Mouse (Mus musculus): ENCODE measurements around the gene Ift43. TPM values are rescaled to one million over a fixed set of nuclear protein-coding genes. Genes with fewer than 3 reads are reported as not detected.

The Ift43 gene
- polyA plus RNA-seq, 1 experiment from 2014 or later, result 6.6 TPM

DNA sequence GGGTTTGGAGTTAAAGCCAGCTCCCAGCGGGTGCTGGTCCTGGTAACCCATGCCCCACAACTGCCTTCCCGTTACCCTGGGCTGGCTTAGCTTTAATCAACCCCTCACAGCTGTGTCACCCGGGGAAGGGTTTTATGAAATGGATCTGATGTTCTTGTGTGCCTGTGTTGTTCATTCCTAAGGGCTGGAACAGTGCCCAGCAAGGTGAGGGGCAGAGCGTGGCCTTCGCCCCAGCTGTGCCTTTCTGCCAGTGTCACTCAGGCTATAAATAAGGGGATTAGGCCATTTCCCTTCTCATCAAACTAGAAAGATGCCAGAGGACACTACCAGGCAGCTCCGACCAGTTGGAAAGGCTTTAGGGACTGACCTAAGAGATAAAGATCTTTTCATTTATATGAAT lies 32.5 kb upstream of the Ift43 start:
- no peak for ATAC-seq (ENCODE audit: low read depth)
- H3K4me3 ChIP-seq (ENCODE audit: low read depth, low read length), result no peak overlapping the region
- whole genome bisulfite sequencing (ENCODE audit: insufficient replicate concordance), result 73% methylated on average over 6 of the region's 6 CpGs
- 0 out of 2 replicates have a peak, but pooled peaks cover 2% of the 10 kb centered on the region for H3K4me1 ChIP-seq (ENCODE audit: control insufficient read depth, low read depth, low read length)
- H3K27me3 ChIP-seq (ENCODE audit: control insufficient read depth, insufficient read depth, low read depth, low read length), result no peaks in the 10 kb centered on the region
- H3K36me3 ChIP-seq (ENCODE audit: control insufficient read depth, insufficient read depth), result no peaks in the 10 kb centered on the region
- no peak overlapping the region for H3K27ac ChIP-seq (ENCODE audit: low read length)
- H3K9ac ChIP-seq (ENCODE audit: low read depth, low read length), result no peak overlapping the region
- no peaks in the 10 kb centered on the region for H3K9me3 ChIP-seq (replicated peaks; ENCODE audit: control insufficient read depth, low read length)
- no peak overlapping the region for H3K4me2 ChIP-seq (ENCODE audit: low read depth, low read length)

DNA sequence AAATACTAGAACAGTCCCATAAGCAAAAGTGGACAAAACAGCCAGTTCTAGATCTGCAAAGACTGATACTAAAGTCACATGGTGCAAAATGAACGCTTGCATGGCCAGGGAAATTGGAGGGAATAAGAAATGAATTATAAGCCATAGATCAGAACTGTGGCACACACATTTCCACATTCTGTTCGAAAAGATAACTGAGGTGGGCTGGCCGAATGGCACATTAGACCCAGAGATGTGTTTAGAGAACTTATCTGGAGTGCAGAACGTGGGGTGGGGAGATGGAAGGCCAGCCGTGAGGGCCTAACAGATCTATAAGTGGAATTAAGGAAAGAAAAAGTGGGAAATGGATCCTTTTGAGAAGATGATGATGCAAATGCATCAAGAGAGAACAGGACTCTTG lies 30.9 kb upstream of the Ift43 start:
- Histone ChIP-seq H3K4me2 (ENCODE audit: low read depth, low read length) (no peak overlapping the region), H3K4me1 (ENCODE audit: control insufficient read depth, low read depth, low read length) (0 out of 2 replicates have a peak, but pooled peaks cover 2% of the 10 kb centered on the region), H3K9me3 (replicated peaks; ENCODE audit: control insufficient read depth, low read length) (no peaks in the 10 kb centered on the region), H3K4me3 (ENCODE audit: low read depth, low read length) (no peak overlapping the region), H3K27me3 (ENCODE audit: control insufficient read depth, insufficient read depth, low read depth, low read length) (no peaks in the 10 kb centered on the region), H3K9ac (ENCODE audit: low read depth, low read length) (no peak overlapping the region), H3K36me3 (ENCODE audit: control insufficient read depth, insufficient read depth) (no peaks in the 10 kb centered on the region), H3K27ac (ENCODE audit: low read length) (no peak overlapping the region)
- no peak for ATAC-seq (ENCODE audit: low read depth)
- WGBS (ENCODE audit: insufficient replicate concordance), result 41% methylated on average over 5 of the region's 5 CpGs

DNA sequence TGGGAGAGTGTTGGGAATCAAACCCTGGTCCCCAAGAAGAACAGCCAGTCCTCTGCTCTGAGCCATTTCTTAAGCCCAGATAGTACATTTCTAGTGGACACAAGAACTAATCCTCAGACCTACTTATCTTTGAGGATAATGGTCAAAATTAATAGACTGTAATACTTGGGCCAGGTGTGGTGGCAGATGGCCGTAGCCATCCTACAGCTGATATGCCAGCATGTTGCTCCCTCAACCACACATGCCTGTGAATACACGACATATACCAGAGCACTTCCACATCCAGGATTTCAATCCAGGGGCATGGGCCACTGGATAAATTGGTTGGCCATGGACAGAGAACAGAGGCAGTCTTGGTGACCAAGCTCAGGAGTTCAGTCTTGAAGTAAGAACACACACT lies 27.0 kb upstream of the Ift43 start:
- Histone ChIP-seq H3K4me3 (ENCODE audit: low read depth, low read length) (no peak overlapping the region), H3K36me3 (ENCODE audit: control insufficient read depth, insufficient read depth) (no peaks in the 10 kb centered on the region), H3K27me3 (ENCODE audit: control insufficient read depth, insufficient read depth, low read depth, low read length) (no peaks in the 10 kb centered on the region), H3K4me2 (ENCODE audit: low read depth, low read length) (no peak overlapping the region), H3K9me3 (replicated peaks; ENCODE audit: control insufficient read depth, low read length) (no peaks in the 10 kb centered on the region), H3K27ac (ENCODE audit: low read length) (no peak overlapping the region), H3K9ac (ENCODE audit: low read depth, low read length) (no peak overlapping the region), H3K4me1 (ENCODE audit: control insufficient read depth, low read depth, low read length) (0 out of 2 replicates have a peak, but pooled peaks cover 2% of the 10 kb centered on the region)
- 79% methylated on average over 2 of the region's 2 CpGs for WGBS (ENCODE audit: insufficient replicate concordance)
- no peak for ATAC-seq (ENCODE audit: low read depth)

DNA sequence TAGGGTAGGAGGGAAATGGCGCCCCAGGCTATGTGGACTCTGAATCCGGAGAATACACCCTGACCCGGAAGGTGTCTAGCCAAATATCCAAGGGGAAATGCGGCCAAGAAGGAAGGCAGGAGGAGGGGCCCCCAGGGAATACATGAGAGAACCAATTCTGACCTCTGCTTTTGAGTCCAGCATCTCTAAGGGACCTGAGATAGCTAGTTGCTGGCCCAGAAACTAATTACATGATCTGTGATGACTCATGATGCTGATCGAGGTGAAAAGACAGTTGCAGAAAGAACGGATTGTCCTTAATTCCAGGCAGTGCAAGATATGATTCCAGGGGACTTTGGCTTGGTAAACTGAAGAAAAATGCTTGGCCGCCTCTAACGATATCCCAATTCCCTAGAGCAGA lies 25.4 kb upstream of the Ift43 start:
- Histone ChIP-seq H3K4me2 (ENCODE audit: low read depth, low read length) (no peak overlapping the region), H3K27ac (ENCODE audit: low read length) (no peak overlapping the region), H3K9me3 (replicated peaks; ENCODE audit: control insufficient read depth, low read length) (no peaks in the 10 kb centered on the region), H3K4me1 (ENCODE audit: control insufficient read depth, low read depth, low read length) (no peaks in the 10 kb centered on the region), H3K27me3 (ENCODE audit: control insufficient read depth, insufficient read depth, low read depth, low read length) (no peaks in the 10 kb centered on the region), H3K36me3 (ENCODE audit: control insufficient read depth, insufficient read depth) (no peaks in the 10 kb centered on the region), H3K4me3 (ENCODE audit: low read depth, low read length) (no peak overlapping the region), H3K9ac (ENCODE audit: low read depth, low read length) (no peak overlapping the region)
- ATAC-seq (ENCODE audit: low read depth), result no peak
- WGBS (ENCODE audit: insufficient replicate concordance), result 77% methylated on average over 8 of the region's 8 CpGs

DNA sequence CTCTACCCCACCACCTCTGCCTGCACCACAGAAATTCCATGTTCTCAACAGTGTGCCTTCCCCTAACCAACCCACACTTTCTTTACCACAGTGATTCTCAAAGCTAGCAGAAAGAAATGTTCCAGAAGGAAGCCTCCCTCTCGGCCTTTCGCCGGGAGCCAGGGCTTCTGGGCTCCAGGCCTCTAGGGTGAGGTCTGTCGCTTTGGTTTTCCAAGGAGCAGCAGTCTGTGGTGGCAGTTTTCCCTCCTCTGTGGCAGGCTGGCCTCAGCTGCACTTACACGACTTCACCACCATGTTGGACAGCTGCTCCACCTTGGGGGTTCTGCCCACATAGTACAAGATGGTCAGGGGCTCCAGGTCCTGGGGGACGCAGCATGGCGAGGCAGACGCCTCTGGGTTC lies 24.8 kb upstream of the Ift43 start:
- Histone ChIP-seq H3K4me1 (ENCODE audit: control insufficient read depth, low read depth, low read length) (no peaks in the 10 kb centered on the region), H3K4me2 (ENCODE audit: low read depth, low read length) (no peak overlapping the region), H3K36me3 (ENCODE audit: control insufficient read depth, insufficient read depth) (no peaks in the 10 kb centered on the region), H3K27ac (ENCODE audit: low read length) (no peak overlapping the region), H3K4me3 (ENCODE audit: low read depth, low read length) (no peak overlapping the region), H3K27me3 (ENCODE audit: control insufficient read depth, insufficient read depth, low read depth, low read length) (no peaks in the 10 kb centered on the region), H3K9me3 (replicated peaks; ENCODE audit: control insufficient read depth, low read length) (no peaks in the 10 kb centered on the region), H3K9ac (ENCODE audit: low read depth, low read length) (no peak overlapping the region)
- 75% methylated on average over 8 of the region's 8 CpGs for WGBS (ENCODE audit: insufficient replicate concordance)
- no peak for ATAC-seq (ENCODE audit: low read depth)

DNA sequence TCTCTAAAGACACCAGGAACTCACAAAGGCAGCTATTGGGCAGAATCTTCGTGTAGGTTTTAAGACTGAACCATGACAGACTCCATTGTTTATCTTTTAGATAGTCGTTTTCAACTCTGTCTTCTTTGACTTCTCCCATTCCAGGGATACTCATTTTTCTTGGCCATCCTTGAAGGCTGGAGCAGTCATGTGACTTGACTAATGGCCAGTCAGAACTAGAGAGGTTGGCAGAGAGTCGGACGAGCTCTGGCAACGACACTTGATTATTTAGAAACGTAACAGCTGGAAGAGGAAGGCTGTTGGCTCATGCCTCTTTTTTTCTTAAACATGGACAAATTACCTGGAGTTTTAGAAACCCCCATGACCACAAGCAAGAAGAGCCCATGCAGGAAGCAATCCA lies 23.0 kb upstream of the Ift43 start:
- Histone ChIP-seq H3K27ac (ENCODE audit: low read length) (no peak overlapping the region), H3K4me1 (ENCODE audit: control insufficient read depth, low read depth, low read length) (no peaks in the 10 kb centered on the region), H3K9ac (ENCODE audit: low read depth, low read length) (no peak overlapping the region), H3K27me3 (ENCODE audit: control insufficient read depth, insufficient read depth, low read depth, low read length) (no peaks in the 10 kb centered on the region), H3K4me2 (ENCODE audit: low read depth, low read length) (no peak overlapping the region), H3K36me3 (ENCODE audit: control insufficient read depth, insufficient read depth) (no peaks in the 10 kb centered on the region), H3K9me3 (replicated peaks; ENCODE audit: control insufficient read depth, low read length) (no peaks in the 10 kb centered on the region), H3K4me3 (ENCODE audit: low read depth, low read length) (no peak overlapping the region)
- no peak for ATAC-seq (ENCODE audit: low read depth)
- 69% methylated on average over 6 of the region's 6 CpGs for WGBS (ENCODE audit: insufficient replicate concordance)

DNA sequence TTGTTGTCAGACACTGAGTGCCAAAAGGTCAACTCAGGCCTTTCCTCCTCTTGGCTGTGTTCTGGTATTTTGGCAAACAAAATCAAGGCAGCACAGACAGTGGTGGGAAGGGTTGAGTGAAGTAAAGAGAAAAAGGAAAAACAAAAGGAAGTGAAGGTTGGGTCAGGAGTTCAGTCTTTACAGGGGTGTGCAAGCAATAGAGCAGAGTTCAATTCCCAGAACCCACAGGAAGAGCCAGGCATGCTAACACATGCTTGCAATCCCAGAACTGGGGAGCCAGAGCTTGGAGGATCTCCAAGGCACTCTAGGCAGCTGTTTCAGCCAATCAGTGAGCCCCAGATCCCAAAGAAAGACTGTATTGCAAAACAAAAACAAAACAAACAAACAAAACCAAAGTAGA lies 17.5 kb upstream of the Ift43 start:
- no peaks in the 10 kb centered on the region for H3K27me3 ChIP-seq (ENCODE audit: control insufficient read depth, insufficient read depth, low read depth, low read length)
- no peak overlapping the region for H3K4me3 ChIP-seq (ENCODE audit: low read depth, low read length)
- H3K36me3 ChIP-seq (ENCODE audit: control insufficient read depth, insufficient read depth), result no peaks in the 10 kb centered on the region
- H3K9ac ChIP-seq (ENCODE audit: low read depth, low read length), result no peak overlapping the region
- no peak overlapping the region for H3K27ac ChIP-seq (ENCODE audit: low read length)
- H3K4me1 ChIP-seq (ENCODE audit: control insufficient read depth, low read depth, low read length), result no peaks in the 10 kb centered on the region
- no peak for ATAC-seq (ENCODE audit: low read depth)
- H3K9me3 ChIP-seq (replicated peaks; ENCODE audit: control insufficient read depth, low read length), result no peaks in the 10 kb centered on the region
- H3K4me2 ChIP-seq (ENCODE audit: low read depth, low read length), result no peak overlapping the region

DNA sequence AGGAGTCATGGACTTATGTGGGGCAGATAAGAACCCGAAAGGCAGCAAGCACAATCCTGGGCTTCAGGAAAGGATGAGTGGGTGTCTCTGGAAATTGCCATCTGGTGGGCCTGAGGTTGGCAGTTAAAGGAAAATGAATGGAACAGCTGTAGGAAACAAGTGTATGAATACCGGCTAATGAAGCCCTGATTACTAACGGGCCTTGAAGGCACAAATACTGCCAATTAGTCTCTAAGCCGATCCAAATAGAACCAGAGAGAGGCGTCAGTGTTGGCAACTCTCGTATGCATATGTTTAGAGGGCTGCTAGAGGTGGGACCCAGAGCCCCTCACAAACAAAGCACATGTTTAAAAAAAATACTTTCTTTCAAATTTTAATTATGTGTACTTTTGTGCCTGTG lies 10.9 kb upstream of the Ift43 start:
- 81% methylated on average over 6 of the region's 6 CpGs for WGBS (ENCODE audit: insufficient replicate concordance)
- no peak overlapping the region for H3K4me3 ChIP-seq (ENCODE audit: low read depth, low read length)
- ATAC-seq (ENCODE audit: low read depth), result no peak
- no peaks in the 10 kb centered on the region for H3K4me1 ChIP-seq (ENCODE audit: control insufficient read depth, low read depth, low read length)
- H3K9ac ChIP-seq (ENCODE audit: low read depth, low read length), result no peak overlapping the region
- no peaks in the 10 kb centered on the region; the same call in 1 of the 2 replicates for H3K27me3 ChIP-seq (ENCODE audit: control insufficient read depth, insufficient read depth, low read depth, low read length)
- H3K4me2 ChIP-seq (ENCODE audit: low read depth, low read length), result no peak overlapping the region
- H3K36me3 ChIP-seq (ENCODE audit: control insufficient read depth, insufficient read depth), result no peaks in the 10 kb centered on the region
- H3K27ac ChIP-seq (ENCODE audit: low read length), result no peak overlapping the region
- no peaks in the 10 kb centered on the region for H3K9me3 ChIP-seq (replicated peaks; ENCODE audit: control insufficient read depth, low read length)

DNA sequence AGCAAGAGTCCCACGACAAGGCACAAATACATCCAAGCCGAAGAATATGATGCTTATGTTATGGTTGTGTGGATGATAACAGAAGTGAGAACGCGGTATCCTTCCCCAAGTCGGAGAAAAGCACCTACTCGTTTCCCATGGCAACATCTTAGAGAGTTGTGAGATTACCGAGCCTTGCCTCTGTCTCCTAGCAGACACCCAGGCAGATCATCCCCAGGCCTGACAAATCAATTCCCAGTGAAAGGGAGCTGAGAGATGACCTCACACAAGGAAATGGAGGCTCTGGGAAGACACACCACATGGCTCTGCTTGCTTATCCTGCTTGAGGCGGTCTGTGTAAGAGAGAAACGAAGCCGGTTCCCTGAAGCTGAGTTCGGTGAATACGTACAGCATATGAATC lies 7.7 kb upstream of the Ift43 start:
- Histone ChIP-seq H3K27me3 (ENCODE audit: control insufficient read depth, insufficient read depth, low read depth, low read length) (peaks cover 15% of the 10 kb centered on the region), H3K4me2 (ENCODE audit: low read depth, low read length) (no peak overlapping the region), H3K9me3 (replicated peaks; ENCODE audit: control insufficient read depth, low read length) (no peaks in the 10 kb centered on the region), H3K36me3 (ENCODE audit: control insufficient read depth, insufficient read depth) (no peaks in the 10 kb centered on the region), H3K4me1 (ENCODE audit: control insufficient read depth, low read depth, low read length) (no peaks in the 10 kb centered on the region; the same call in 1 of the 2 replicates), H3K9ac (ENCODE audit: low read depth, low read length) (no peak overlapping the region), H3K27ac (ENCODE audit: low read length) (no peak overlapping the region), H3K4me3 (ENCODE audit: low read depth, low read length) (no peak overlapping the region)
- 65% methylated on average over 12 of the region's 12 CpGs for WGBS (ENCODE audit: insufficient replicate concordance)
- no peak for ATAC-seq (ENCODE audit: low read depth)

DNA sequence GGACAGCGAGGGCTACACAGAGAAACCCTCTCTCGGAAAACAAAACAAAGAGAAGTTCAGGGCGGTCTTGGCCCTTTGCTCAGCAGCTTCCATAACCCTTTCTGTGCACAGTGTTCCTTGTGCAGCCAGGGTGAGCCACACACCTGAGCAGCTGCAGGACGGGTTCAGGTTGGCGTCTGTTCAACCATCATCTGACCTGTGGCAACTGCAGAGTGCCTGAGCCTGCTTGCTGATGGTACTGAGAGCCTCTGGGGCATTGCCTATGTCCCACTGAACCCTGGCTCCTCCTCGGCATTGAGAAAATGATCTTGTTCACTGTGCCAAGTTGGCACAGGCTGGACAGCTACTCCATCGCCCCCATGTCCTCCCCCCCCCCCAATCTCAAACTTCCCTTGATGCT lies 7.0 kb upstream of the Ift43 start:
- no peaks in the 10 kb centered on the region for H3K36me3 ChIP-seq (ENCODE audit: control insufficient read depth, insufficient read depth)
- no peak overlapping the region for H3K4me3 ChIP-seq (ENCODE audit: low read depth, low read length)
- no peak for ATAC-seq (ENCODE audit: low read depth)
- H3K4me2 ChIP-seq (ENCODE audit: low read depth, low read length), result no peak overlapping the region
- H3K4me1 ChIP-seq (ENCODE audit: control insufficient read depth, low read depth, low read length), result no peaks in the 10 kb centered on the region; the same call in 1 of the 2 replicates
- peaks cover 15% of the 10 kb centered on the region for H3K27me3 ChIP-seq (ENCODE audit: control insufficient read depth, insufficient read depth, low read depth, low read length)
- H3K27ac ChIP-seq (ENCODE audit: low read length), result no peak overlapping the region
- H3K9me3 ChIP-seq (replicated peaks; ENCODE audit: control insufficient read depth, low read length), result no peaks in the 10 kb centered on the region
- H3K9ac ChIP-seq (ENCODE audit: low read depth, low read length), result no peak overlapping the region
- WGBS (ENCODE audit: insufficient replicate concordance), result 69% methylated on average over 7 of the region's 7 CpGs
